Mouse (Mus musculus): ENCODE data around the gene Ikzf5. TPM values are rescaled to one million over a fixed set of nuclear protein-coding genes. Genes with fewer than 3 reads are reported as not detected.

Gene Ikzf5
- 10 to 100 TPM; 39.1 to 41.5 TPM for total RNA-seq (2023)

DNA sequence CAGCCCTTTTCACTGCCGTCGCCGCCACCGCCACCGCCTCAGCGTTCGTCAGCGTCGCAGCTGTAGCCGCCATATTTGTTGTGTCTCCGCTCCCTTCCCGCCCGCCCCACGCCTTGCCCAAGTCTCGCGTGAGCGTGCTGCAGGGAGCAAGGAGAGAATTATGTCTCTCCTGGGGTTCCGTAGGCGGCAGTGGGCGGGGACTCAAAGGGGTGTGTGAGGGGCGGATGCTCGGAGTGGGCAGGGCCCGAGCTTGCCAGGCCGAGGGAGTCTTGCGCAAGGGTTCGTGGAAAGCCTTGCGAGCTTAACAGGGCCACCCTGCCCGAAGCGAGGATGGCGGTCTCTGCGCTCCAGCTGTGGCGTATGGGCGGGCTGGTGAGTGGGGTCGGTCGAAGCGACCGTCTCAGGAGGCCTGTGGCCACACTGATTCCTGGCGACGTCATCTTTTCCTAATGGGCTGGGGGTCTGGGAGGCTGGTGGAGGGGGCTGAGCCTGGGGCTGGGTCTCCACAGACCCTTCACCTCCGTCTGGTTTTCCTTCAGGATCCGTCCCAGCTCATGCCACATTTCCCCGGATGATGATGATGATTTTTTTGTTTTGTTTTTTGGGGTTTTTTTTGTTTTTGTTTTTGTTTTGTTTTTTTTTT, at the start of gene Ikzf5, which contains the start of gene Acadsb:
Ikzf5 (minus strand) TSS at position 106 of the 643 bp plus-strand sequence.
Acadsb (plus strand) TSS at position 186 of the 643 bp plus-strand sequence.

DNA sequence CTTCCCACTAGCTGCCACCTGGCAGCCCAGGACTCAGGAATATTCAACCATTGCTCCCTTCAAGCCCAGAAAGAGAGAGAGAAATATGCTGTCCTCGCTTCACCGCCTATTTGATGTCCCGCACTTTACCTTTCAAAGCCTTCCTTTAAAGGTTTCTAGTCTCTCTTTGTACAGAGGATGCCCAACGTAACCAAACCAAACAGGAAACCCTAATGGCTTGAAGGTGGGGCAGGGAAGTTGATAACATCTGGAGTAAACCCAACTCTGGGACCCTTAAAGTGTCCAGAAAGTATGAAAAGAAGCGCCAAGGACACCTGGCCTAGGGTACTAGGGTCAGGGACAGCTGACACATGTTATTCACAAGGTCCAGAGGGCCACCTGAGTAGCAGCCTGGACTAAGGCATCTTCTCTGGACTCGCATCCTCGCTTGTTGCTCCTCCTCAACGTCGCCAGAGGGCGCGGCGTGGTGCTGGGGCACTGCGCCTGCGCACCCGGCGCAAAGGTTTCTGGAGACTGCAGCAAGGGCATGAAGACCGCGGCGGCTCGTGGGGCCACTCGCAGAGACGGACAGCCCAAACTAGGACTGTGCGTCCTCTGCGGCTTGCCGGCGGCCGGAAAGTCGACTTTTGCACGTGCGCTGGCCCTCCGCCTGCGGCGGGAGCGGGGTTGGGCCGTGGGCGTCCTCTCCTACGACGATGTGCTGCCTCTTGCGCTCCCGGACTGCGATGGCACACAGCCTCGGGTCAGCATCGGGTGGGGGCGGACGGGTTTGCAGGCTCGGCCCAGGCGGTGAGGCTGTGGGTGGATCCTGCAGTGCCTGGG, 39.5 kb downstream of the Ikzf5 start, which contains the start of gene Pstk:
Pstk (plus strand) TSS at position 494 of the 822 bp plus-strand sequence.

DNA sequence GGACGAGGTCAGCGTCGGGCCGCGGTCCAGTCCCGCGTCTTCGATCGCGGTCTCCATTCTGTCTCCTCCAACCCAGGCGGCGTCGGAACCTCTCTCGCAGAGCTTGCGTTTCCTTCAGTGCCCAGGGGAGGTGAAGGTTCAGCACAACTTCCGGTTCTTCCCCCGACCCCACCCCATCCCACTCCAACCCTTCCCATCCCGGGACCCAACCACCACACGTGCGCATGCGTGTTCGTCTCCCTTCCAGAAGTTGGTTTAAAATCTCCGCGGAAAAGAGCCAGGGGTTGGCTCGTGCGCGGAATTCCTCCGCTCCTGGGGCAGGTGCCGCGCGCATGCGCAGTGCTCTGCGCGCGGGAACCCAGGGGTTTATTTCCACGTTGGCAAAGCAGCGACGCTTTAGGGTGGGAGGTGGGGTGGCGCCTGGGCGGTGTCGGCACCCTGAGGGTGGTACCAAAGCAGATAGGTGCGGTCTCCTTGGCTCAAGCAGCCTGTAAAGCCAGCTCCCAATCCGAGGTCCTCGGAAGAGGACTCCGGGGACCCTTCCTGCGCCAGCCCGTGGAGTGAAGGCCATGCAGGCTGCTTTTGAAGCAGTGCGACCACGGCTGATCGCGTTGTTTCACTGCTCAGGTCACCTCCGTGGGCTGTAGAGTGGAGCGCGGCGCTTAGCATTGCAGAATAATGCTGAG, 47.6 kb downstream of the Ikzf5 start, which contains the start of gene 2310057M21Rik:
2310057M21Rik (minus strand) TSS at position 145 of the 686 bp plus-strand sequence.

Other genes starting within 250 kb of the Ikzf5 start
- gene 5430419D17Rik, start 236.1 kb downstream of the Ikzf5 start, total RNA-seq (2023), result not detected
- not detected for gene Cuzd1, start 88.2 kb downstream of the Ikzf5 start, total RNA-seq (2023)
- gene Fam24b, start 81.0 kb downstream of the Ikzf5 start, total RNA-seq (2023), result not detected
- gene Fam24a, start 76.7 kb downstream of the Ikzf5 start, total RNA-seq (2023), result not detected
- gene 2310057M21Rik, start 47.8 kb downstream of the Ikzf5 start, total RNA-seq (2023), result 1 to 10 TPM; 3.8 to 9.9 TPM
- 1 to 10 TPM; 5.3 to 5.5 TPM for gene Pstk, start 39.4 kb downstream of the Ikzf5 start, total RNA-seq (2023)
- 10 to 100 TPM; 34.6 to 37.6 TPM for gene Acadsb, start 80 bp upstream of the Ikzf5 start, total RNA-seq (2023)
- not detected for gene Hmx3, start 132.3 kb upstream of the Ikzf5 start, total RNA-seq (2023)
- gene Hmx2, start 138.3 kb upstream of the Ikzf5 start, total RNA-seq (2023), result under 1 TPM in 1 of 2 experiments, not detected in 1; 0.44 TPM
- 10 to 100 TPM; 72.8 to 73.5 TPM for gene Bub3, start 149.7 kb upstream of the Ikzf5 start, total RNA-seq (2023)

Measured in neutrophil, adult 59 days (primary cell).